Mouse (Mus musculus): ENCODE results near the gene Cmtm8.

- TF ChIP-seq CEBPB (IDR thresholded peaks at IDR 0.05; ENCODE audit: low read depth): no peak
- TF ChIP-seq USF1 (IDR thresholded peaks at IDR 0.05; ENCODE audit: low read depth): no peak
- TF ChIP-seq CTCF (IDR thresholded peaks at IDR 0.05; ENCODE audit: control insufficient read depth, insufficient read depth, insufficient read length): no peak
Observed at GRCm38 (mm10) chr9:114770224-114770623, 73.7 kb downstream of the Cmtm8 start.
